Mouse (Mus musculus): ENCODE results near the gene Mfsd4b1. TPM values are rescaled to one million over a fixed set of nuclear protein-coding genes. Genes with fewer than 3 reads are reported as not detected.

The Mfsd4b1 gene
- total RNA-seq, 1 experiment from 2014 or later: not detected

DNA sequence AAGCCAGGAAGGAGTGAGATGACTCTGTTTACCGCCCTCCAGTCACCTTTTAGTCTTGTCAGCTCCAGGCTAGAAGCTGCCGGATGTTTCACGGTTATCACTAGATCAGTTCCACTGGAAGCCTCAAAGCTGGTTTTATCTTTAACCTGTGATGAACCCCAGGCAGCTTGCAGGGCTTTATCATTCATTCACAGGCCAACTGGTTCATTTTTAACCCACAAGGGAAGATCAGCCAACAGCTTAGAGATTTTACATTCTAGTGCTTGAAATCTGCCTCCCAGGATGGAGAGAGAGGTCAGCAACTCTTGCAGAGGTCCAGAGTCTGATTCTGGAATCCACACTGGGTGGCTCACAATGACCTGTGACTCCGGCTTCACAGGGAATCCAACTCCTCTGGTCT, 33.9 kb downstream of the Mfsd4b1 start:
- ATAC-seq (replicated peaks in 1 of 2; ENCODE audit: insufficient read depth in 1 of 2, low FRiP score in 2 of 2, low TSS enrichment in 1 of 2, low read depth in 1 of 2, poor library complexity in 2 of 2, severe bottlenecking in 2 of 2): no peak

DNA sequence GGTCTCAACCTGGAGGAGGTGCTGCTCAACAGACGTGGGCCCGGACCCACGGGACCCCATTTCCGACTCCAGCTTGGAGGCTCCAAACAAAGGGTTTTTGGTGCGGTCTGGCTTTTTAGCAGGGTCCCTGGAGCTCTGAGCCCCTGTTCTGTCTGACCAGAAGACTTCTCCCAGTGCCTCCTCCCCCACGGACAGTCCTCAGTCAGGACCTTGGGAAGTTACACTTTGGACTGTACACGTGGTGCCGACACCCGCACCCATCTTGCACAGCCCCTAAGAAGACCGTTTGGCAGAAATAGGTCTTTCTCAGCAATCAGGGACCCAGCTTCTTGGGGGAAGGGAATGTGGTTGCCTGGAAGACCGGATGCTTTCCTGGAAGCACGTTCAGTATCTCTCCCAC, 38.6 kb downstream of the Mfsd4b1 start, which contains the start of gene Mfsd4b5:
Gene Mfsd4b5, minus strand, starts transcription at position 181 of the 400 bp plus-strand sequence.
- no peak for ATAC-seq (replicated peaks in 1 of 2; ENCODE audit: insufficient read depth in 1 of 2, low FRiP score in 2 of 2, low TSS enrichment in 1 of 2, low read depth in 1 of 2, poor library complexity in 2 of 2, severe bottlenecking in 2 of 2)

DNA sequence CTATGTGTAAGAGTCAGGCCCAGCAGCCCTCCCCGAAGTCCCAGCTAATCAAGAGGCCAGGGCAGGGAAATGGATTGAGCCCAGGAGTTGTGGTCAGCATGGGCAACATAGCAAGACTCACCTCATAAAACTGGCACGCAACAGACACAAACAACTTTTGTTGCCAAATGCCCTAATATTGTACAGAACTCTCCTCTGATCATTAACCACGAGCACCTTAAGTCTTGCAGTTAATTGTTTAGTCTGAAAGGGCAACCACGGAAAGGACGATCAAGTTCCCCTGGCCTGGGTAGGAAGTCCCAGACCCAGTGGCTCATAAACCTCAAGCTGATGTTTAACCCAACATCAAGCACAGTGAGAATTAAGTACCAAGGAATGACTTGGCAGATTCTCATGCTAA, 42.5 kb downstream of the Mfsd4b1 start:
- peak; percentile 71 to 72 for ATAC-seq (replicated peaks in 1 of 2; ENCODE audit: insufficient read depth in 1 of 2, low FRiP score in 2 of 2, low TSS enrichment in 1 of 2, low read depth in 1 of 2, poor library complexity in 2 of 2, severe bottlenecking in 2 of 2)

DNA sequence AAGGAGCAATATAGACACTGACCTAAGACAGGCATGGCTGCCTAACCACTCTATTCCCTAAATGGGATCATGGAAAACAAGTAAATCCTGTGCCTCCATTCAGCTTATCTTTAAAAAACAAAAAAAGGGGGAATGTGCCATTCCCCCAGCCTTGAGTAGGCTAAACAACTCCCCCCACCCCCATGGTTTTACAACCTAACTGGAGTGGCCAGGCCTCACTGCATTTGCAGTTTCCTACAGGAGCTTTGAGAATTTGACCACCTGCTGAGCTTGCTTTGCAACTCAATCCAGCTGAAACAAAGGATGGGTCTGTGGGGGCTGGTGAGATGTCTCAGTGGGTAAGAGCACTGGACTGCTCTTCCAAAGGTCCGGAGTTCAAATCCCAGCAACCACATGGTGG, 46.8 kb downstream of the Mfsd4b1 start:
- ATAC-seq (replicated peaks in 1 of 2; ENCODE audit: insufficient read depth in 1 of 2, low FRiP score in 2 of 2, low TSS enrichment in 1 of 2, low read depth in 1 of 2, poor library complexity in 2 of 2, severe bottlenecking in 2 of 2): no peak

DNA sequence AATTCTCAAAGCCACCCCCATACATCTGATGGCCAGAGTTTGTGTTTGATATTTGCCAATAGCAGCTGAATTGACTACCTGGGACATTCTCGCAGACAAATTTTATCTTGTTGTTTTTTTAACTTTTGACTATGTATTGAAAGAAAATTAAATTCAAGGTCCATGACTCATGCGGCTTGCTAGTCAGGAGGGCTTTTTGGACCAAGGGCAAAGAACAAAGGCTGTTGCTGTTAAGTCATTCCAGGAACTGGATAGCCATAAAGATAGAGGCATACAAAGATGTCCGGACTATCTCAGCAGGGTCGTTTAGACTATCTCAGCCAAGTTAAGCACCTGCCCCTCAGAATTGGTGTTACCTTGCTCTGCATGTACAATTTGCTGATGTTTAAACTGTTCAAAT, 47.7 kb downstream of the Mfsd4b1 start:
- no peak for ATAC-seq (replicated peaks in 1 of 2; ENCODE audit: insufficient read depth in 1 of 2, low FRiP score in 2 of 2, low TSS enrichment in 1 of 2, low read depth in 1 of 2, poor library complexity in 2 of 2, severe bottlenecking in 2 of 2)

DNA sequence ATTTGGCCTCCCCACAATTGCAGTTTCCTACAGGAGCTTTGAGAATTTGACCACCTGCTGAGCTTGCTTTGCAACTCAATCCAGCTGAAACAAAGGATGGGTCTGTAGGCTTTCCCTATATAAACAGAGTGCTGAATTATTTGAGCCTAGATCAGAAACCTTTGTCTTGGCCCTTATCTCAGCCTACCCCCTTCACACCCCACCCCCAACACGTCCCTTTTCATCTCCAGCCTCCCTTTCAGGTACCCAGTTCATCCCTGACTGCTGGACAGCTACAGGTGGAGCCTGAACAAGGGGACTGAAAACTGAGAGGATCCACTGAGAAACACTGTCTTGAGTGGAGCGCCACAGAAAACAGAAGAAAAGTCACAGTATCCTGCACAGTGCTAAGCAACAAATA, 49.3 kb downstream of the Mfsd4b1 start:
- ATAC-seq (replicated peaks in 1 of 2; ENCODE audit: insufficient read depth in 1 of 2, low FRiP score in 2 of 2, low TSS enrichment in 1 of 2, low read depth in 1 of 2, poor library complexity in 2 of 2, severe bottlenecking in 2 of 2): no peak

DNA sequence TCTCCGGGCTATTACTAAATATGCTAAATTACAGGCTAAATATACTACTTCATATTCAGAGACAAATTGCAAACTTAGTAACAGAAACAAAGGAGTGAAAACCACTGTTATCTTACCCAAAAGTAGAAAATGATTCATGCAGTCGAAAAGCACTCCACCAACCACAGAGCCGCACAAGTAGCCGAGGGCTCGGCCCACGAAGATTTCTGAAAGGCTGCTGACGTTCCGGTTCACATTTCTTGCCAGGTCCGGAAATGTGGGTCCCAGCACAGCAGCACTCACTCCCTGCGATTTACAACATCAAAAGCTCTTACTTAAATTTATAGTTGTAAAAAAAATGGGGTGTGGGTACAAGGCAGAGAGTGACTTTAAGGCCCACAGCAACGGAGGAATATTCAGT, 50.1 kb downstream of the Mfsd4b1 start:
- peak in 1 of 2 experiments; percentile 32; a peak in 1 of 4 replicates for ATAC-seq (replicated peaks in 1 of 2; ENCODE audit: insufficient read depth in 1 of 2, low FRiP score in 2 of 2, low TSS enrichment in 1 of 2, low read depth in 1 of 2, poor library complexity in 2 of 2, severe bottlenecking in 2 of 2)

DNA sequence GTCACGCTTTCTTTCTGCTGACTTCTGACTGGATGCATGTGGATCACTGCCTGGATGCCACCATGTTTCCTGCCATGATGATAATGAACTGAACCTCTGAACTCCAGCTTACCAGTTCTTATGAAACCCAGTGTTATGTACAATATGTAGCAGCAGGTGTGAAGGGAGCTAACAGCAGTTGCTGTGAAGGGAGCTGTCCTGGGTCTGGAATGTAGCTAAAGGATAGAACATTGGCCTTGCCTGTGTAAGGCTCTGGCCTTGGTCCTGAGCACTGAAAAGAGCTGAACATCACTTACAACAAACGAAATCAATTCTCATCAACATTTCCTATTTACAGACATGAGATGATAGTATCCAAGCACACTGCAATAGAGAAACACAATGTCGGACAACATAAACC, 57.6 kb downstream of the Mfsd4b1 start:
- no peak for ATAC-seq (replicated peaks in 1 of 2; ENCODE audit: insufficient read depth in 1 of 2, low FRiP score in 2 of 2, low TSS enrichment in 1 of 2, low read depth in 1 of 2, poor library complexity in 2 of 2, severe bottlenecking in 2 of 2)

DNA sequence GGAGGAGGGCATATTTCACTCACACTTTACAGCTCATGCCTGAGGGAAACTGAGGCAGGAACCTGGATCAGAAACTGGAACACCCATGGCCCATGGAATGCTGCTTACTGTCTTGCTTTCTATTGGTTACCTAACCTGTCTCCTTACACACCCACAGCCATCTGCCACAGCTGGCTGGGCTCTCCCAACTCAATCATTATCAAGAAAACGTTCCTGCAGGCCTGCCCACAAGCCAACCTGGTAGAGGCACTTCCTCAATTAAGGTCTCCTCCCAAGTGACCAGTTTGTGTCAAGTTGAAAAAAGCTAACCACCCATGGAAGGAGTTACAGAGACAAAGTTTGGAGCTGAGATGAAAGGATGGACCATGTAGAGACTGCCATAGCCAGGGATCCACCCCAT, 63.2 kb downstream of the Mfsd4b1 start:
- no peak for ATAC-seq (replicated peaks in 1 of 2; ENCODE audit: insufficient read depth in 1 of 2, low FRiP score in 2 of 2, low TSS enrichment in 1 of 2, low read depth in 1 of 2, poor library complexity in 2 of 2, severe bottlenecking in 2 of 2)

DNA sequence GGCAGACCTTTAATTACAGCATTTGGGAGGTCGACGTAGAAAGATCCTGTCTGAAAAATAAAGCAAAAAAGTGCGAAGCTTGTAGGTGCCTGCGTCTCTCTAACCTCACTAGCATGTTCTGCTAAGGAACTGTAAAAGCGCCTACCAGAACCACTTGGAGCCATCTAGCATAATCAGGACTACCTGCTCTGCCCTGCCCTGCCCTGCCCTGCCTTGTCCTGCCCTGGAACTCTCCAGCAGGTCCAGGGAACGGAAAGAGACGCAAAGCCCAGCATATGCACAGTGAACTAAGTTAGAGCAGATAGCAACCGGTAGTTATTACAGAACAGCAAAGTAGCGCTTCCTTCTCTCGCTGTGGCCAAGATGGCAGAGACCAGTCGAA, 64.6 kb downstream of the Mfsd4b1 start:
- ATAC-seq (replicated peaks in 1 of 2; ENCODE audit: insufficient read depth in 1 of 2, low FRiP score in 2 of 2, low TSS enrichment in 1 of 2, low read depth in 1 of 2, poor library complexity in 2 of 2, severe bottlenecking in 2 of 2): 0 out of 4 replicates have a peak, but pooled peaks of 1 of the 2 experiments have one; percentile 0

DNA sequence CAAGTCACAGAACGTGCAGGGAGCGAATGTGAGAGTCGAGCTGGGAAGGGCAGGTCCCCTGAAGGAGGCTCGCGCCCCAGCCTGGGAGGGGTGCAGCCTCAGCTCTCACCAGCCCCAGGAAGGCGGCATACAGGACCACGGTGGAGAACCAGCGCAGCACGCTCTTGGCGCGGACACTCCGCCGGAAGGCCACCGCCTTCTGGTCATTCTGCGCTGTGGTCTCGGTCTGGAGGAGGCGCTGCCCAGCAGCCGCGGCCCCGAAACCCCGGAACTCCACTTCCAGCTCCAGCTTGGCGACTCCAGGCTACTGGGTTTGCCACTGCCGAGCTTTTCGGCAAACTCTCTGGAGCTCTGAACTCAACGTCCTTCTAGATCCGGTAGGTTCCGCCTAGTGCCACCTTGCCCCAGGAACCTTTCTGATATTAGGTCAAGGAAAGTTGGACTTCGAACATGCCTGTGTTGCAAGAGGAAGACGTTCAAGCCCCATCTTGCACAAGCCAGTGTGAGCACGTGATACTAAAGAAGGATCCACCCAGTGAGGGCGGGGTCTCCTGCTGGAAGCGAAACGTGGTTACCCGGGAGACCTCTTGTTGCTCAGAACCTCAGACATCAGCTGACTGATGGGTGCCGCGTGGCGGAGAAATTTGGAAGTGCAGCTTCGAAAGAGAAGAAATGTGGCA, 65.2 kb downstream of the Mfsd4b1 start, which contains the start of gene Mfsd4b3:
Gene Mfsd4b3, minus strand, starts transcription at position 393 of the 680 bp plus-strand sequence.
- ATAC-seq (replicated peaks in 1 of 2; ENCODE audit: insufficient read depth in 1 of 2, low FRiP score in 2 of 2, low TSS enrichment in 1 of 2, low read depth in 1 of 2, poor library complexity in 2 of 2, severe bottlenecking in 2 of 2): peak; percentile 98 to 99

DNA sequence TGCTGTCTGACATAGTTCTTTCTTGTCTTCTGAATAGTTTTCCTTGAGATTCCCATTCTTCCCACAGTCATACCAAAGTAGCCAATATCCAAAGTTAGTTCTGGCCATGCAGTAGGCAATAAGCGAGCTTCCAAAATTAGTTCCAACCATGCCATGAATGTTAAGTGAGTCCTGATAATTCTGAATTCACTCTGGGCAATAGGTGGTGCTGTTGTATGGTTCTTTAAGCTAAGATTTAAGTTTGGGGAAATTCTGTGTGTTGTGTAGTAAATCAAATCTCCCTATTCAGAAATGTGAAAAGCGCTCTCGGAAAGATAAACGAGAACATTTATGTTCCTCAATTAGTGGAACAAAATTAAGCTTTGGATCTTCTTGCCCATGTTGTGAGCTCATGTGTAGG, 66.8 kb downstream of the Mfsd4b1 start:
- ATAC-seq (replicated peaks in 1 of 2; ENCODE audit: insufficient read depth in 1 of 2, low FRiP score in 2 of 2, low TSS enrichment in 1 of 2, low read depth in 1 of 2, poor library complexity in 2 of 2, severe bottlenecking in 2 of 2): no peak

DNA sequence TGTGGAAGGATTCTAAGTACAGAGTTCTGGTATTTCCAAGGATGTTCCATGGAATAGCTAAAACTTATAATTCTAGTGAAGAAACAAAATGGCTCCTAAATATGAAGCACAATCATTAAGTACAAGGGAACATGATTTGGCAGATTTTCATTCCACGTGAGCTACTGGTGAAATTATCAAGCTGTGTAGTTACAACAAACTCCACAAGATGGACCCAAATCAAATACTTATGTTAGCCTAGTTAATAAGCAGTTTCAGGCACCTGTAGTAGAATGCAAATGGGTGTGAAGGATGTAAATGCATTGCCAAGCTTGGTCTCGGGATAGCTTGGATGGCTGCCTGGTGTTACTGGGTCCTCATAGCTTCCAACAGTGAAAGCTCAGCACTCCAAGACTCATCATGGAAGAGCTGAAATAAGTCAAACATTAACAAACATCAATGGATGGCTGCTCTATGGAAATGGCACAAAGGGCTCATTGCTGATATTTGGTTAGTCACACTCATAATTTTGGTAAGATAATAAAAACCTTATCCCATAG, 68.7 kb downstream of the Mfsd4b1 start:
- no peak for ATAC-seq (replicated peaks in 1 of 2; ENCODE audit: insufficient read depth in 1 of 2, low FRiP score in 2 of 2, low TSS enrichment in 1 of 2, low read depth in 1 of 2, poor library complexity in 2 of 2, severe bottlenecking in 2 of 2)

DNA sequence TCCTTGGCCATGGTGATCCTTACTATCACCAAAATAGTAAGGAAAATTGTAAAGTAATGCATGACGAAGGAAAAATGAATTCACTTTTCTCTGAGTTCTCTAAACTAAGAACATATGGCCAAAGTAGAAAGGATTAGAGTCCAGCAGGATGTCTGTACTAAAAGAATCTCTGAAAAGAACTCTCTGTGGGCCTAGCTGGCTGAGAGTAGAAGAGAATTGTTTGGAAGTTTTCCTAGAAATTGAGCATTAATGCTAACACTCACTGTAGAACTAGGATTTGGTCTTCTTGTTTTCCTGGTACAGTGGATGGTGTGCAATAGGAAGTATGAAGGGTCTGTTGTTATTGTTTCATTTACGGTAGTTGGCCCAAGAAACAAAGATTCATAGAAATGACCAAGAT, 69.9 kb downstream of the Mfsd4b1 start:
- no peak for ATAC-seq (replicated peaks in 1 of 2; ENCODE audit: insufficient read depth in 1 of 2, low FRiP score in 2 of 2, low TSS enrichment in 1 of 2, low read depth in 1 of 2, poor library complexity in 2 of 2, severe bottlenecking in 2 of 2)

Other genes starting within 250 kb of the Mfsd4b1 start
- gene Mfsd4b4, start 126.0 kb downstream of the Mfsd4b1 start, total RNA-seq (2017): 7.7 and 7.9 TPM in 2 replicates
- not detected in 2 replicates for gene Mfsd4b2, start 98.3 kb downstream of the Mfsd4b1 start, total RNA-seq (2017)
- not detected in 2 replicates for gene Mfsd4b3, start 65.1 kb downstream of the Mfsd4b1 start, total RNA-seq (2017)
- gene Mfsd4b5, start 38.6 kb downstream of the Mfsd4b1 start, total RNA-seq (2017): 0.56 TPM in 1 of 2 replicates, not detected in the other
- 12.8 and 19.6 TPM in 2 replicates for gene Slc16a10, start 117.0 kb upstream of the Mfsd4b1 start, total RNA-seq (2017)
- gene Rpf2, start 221.8 kb upstream of the Mfsd4b1 start, total RNA-seq (2017): 134 and 215 TPM in 2 replicates
- gene Gtf3c6, start 232.8 kb upstream of the Mfsd4b1 start, total RNA-seq (2017): 201 and 321 TPM in 2 replicates